Mouse (Mus musculus) neutrophil, adult 5-6 weeks (primary cell): ENCODE measurements around the gene Zfp777. TPM values are rescaled to one million over a fixed set of nuclear protein-coding genes. Genes with fewer than 3 reads are reported as not detected.
A peak's percentile ranks its signal among the peaks of the same experiment; 100 is the strongest.

Experiments used
- ATAC-seq: fragments of 151-379, 151-347 bp; 2 replicates; pipeline ENCODE4 v1.8.0; 2017; ENCODE audit warnings: mild to moderate bottlenecking, moderate TSS enrichment; ENCODE audit not compliant: insufficient number of reproducible peaks, poor library complexity, low FRiP score, severe bottlenecking; ENCODE audit errors: extremely low read depth
- total RNA-seq: library from RNA; stranded (forward); fragments of 200-1000 nt; gene quantifications from 2 replicates; pipeline ENCODE4 v1.2.3, GENCODE M21; 2017

Gene Zfp777
- total RNA-seq = 19.9 and 25.0 TPM in 2 replicates

DNA sequence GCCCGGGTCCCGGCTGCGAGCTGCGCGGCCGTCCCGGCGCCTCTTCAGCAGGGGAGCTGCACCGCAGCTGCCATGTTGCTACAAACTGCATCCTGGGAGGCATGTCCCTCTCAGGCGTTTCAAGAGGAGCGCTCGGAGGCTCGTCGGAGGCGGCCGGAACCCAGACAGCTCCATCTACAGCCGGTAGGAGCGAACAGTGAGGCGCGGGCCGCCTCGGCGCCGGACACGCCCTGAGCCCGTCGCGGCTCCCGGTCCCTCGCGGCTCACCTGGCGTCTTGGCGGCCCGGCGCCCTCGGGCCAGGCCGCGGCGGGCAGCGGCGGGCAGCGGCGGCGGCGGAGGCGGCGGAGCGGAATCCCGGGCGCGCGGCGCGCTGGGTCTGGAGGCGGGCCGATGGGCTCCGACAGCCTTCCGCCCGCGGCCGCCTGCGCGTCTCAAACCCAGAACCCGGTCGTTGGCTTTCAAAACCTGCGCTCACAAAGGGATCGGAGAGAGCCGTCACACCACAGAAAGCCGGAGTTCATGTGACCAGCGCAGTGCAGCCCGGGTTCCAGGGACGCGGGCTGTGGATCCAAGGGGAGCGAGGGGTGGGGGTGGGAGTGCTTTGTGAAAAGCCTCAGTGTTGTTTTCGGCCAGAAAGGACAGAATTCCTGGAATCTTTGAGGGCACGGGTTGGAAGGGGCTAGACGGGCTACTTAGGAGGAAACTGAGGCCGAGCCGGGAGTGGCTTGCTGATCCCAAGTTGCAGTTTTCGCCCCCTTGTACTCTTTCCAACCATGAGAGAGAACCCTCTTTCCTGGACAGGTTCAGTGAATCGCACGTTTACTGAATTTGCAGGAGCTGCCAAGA, at the start of gene Zfp777:
Zfp777 (minus strand) TSS at position 486 of the 847 bp plus-strand sequence.
- ATAC-seq = peak; percentile 89

- no peak for ATAC-seq
Measured at GRCm38 (mm10) chr6:48086957-48087715, 38.4 kb upstream of the Zfp777 start.

- ATAC-seq = peak; percentile 84
Measured at GRCm38 (mm10) chr6:48086471-48086878, 37.8 kb upstream of the Zfp777 start, which contains the start of gene Zfp746. Gene Zfp746, minus strand, starts transcription at chr6:48086593.

DNA sequence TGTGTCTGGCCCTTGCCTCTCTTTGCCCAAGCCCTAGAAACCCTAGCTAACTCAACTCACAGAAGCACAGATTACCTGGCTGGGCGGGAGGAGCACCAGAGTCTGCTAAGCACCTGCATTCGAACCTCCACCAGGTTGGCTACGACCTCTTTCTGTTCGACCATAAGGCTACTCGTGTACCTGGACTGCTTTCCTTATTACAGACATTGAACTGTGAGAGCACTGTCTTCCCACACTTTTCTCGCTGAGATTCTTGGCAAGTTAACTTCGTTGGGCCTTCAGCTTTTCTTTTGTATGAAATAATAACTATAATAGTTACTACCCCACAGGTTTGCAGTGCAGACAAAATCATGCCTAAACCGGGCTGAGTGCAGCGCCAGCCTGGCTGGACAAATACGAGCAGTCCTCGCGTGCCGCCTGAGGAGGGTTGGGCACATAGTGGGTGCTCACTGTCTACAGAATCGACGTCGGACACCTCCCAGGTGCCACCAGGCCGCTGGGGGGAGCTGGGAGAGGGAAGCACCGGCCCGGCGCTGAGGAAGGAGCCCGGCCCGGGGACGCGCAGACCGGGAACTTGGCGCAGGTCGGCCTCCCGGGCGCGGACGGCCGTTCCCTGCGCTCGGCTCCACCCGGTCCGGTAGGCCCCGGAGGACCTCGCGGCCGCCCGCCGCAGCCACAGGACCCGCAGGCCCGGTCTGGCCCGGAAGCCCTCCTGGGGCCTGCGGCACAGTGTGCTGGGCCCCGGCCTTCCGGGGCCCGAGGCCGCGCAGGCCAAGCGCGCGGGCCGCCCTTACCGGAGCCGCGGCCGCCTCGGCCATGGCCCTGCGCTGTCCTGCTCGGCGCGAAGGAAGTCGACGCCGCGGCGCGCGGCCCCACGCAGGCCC, 37.1 kb upstream of the Zfp777 start:
- ATAC-seq = peak; percentile 55

GRCm38 (mm10) chr6:48083733-48084191, 35.1 kb upstream of the Zfp777 start:
- ATAC-seq = 0 out of 2 replicates have a peak, but pooled peaks have one; percentile 11

GRCm38 (mm10) chr6:48081952-48082351, 33.2 kb upstream of the Zfp777 start:
- ATAC-seq = no peak

- no peak for ATAC-seq
Measured at GRCm38 (mm10) chr6:48081021-48081420, 32.3 kb upstream of the Zfp777 start.

DNA sequence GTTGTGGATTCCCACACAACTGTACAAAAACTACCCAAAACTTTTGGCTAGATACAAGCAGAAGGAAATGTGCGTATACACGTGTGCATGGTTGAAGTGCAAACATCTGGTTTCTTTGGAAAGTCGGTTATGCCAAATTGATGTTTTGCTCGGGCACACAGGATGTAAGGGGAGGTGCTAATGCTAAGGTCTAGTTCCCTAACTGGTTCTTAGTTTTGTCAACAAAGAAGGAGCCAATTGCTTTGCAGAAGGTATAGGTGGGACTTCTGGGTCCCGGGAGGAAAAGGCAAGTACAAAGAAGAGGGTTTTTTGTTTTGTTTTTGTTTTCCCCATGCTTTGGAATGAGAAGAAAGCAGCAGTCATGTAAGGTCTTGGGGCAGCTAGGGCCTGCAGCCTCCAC, 24.6 kb upstream of the Zfp777 start:
- peak; percentile 56; the same call in 1 of the 2 replicates for ATAC-seq

- ATAC-seq = no peak
Measured at GRCm38 (mm10) chr6:48067492-48067891, 18.8 kb upstream of the Zfp777 start.

GRCm38 (mm10) chr6:48065587-48066075, 16.9 kb upstream of the Zfp777 start:
- no peak for ATAC-seq

- no peak for ATAC-seq
Measured at GRCm38 (mm10) chr6:48064451-48064850, 15.7 kb upstream of the Zfp777 start.

DNA sequence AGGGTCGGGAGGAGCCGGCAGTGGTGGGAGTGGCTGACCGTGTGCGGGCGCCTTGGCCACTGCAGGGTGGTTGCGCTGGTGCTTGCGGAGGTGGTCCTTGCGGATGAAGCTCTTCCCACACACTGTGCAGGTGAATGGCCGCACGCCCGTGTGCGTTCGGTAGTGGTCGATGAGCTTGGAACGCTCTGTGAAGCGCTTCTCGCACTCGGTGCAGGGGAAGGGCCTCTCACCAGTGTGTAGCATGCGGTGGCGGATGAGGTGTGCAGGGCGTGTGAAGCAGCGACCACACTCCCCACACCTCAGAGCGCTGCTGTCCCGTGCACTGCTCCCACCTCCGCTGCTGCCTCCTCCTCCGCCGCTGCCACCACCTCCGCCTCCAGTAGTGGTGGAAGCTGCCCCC, 15.2 kb upstream of the Zfp777 start:
- ATAC-seq = no peak

- no peak for ATAC-seq
Measured at GRCm38 (mm10) chr6:48060895-48061294, 12.2 kb upstream of the Zfp777 start.

DNA sequence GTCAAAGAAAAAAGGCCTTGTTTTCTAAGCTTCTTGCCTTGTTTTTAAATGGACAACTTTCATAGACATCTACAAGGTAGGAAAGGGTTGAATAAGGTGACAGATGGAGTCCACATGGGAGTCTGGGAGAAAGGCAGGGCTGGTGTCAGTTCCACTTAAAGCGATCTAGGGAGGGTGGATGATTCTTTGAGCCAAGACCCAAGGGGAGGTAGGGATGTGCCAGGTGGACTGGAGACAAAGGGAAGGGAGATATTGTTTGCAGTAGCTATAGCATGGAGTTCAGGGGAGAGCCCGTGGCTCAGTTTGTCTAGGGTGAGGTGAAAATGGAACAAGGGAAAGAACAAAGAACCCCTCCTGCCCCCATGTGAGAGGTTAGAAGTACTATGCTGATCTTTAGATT, 11.7 kb upstream of the Zfp777 start:
- ATAC-seq = no peak

- no peak for ATAC-seq
Measured at GRCm38 (mm10) chr6:48052136-48052535, 3.4 kb upstream of the Zfp777 start.

DNA sequence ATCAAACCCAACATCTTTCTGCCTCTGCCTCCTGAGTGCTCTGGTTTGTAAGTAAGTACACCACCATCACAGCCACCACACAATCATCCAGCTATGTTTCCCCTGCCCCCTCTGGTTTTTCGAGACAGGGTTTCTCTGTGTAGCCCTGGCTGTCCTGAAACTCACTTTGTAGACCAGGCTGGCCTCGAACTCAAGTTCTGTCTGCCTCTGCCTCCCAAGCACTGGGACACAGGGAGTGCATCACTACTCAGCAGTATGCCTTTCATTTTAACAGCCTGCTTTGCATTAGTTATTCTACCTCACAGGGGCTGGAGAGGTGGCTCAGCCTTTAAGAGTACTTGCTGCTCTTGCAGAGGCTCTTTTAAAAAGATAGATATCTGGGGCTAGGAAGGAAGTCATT, 3.0 kb upstream of the Zfp777 start:
- ATAC-seq = no peak

- no peak for ATAC-seq
Measured at GRCm38 (mm10) chr6:48049273-48050065, 758 bp upstream of the Zfp777 start.
